ENCODE assay signal across 19 mouse cellular contexts in the genomic region with DNA sequence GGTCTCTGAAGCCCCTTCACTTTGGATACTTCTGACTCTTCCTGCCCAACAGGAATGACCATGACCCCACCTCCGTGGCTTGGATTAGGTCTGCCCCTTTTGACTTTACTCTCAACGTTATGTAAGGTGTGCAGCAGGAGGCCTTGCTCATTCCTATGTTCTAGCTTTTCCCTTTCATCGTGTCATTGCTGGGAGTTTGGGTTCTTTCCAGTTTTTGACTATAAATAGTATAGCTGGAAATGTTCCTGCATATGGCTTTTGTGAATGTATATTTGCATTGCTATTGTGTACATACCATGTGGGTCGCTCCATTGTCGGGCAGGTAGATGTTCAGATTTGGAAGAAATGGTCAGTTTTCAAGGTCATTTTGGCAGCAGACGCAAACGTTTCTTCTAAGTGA. TPM values are rescaled to one million over a fixed set of nuclear protein-coding genes. Genes with fewer than 3 reads are reported as not detected.
A peak's percentile ranks its signal among the peaks of the same experiment; 100 is the strongest.
DNase-seq lines count a peak whose midpoint lies in the region; ATAC-seq and TF ChIP-seq lines count a peak whose summit lies in the region.
"Had no signal": no experiment of that assay in that cellular context is flagged by ENCODE, and none has a peak within 500 bp of the region (broad histone marks: within the 10 kb centered on the region; RNA-seq: fewer than 3 reads in every experiment).

No protein-coding gene starts in this region.

- no peak overlapping the region for H3K9ac ChIP-seq in forebrain, postnatal 0 days
- H3K9ac ChIP-seq in forebrain, embryonic 12.5 days: no peak overlapping the region
- H3K9ac ChIP-seq in lung, embryonic 14.5 days: no peak overlapping the region
- no peak overlapping the region for H3K9ac ChIP-seq in neural tube, embryonic 15.5 days (replicated peaks)
- H3K9ac ChIP-seq: embryonic facial prominence, embryonic 12.5 days had no signal

- H3K27me3 ChIP-seq in forebrain, postnatal 0 days (ENCODE audit: insufficient read depth, low read length): no peaks in the 10 kb centered on the region
- H3K27me3 ChIP-seq in forebrain, embryonic 12.5 days: no peaks in the 10 kb centered on the region
- H3K27me3 ChIP-seq in lung, embryonic 14.5 days (ENCODE audit: insufficient read depth, low read length): no peaks in the 10 kb centered on the region
- H3K27me3 ChIP-seq in neural tube, embryonic 15.5 days (replicated peaks): no peaks in the 10 kb centered on the region; the same call in 1 of the 2 replicates
- H3K27me3 ChIP-seq: embryonic facial prominence, embryonic 12.5 days had no signal

- peak; percentile 17 for DNase-seq in forebrain, postnatal 0 days
- peak; percentile 31 for DNase-seq in heart, adult 11 months
- DNase-seq in heart, postnatal 25 days (ENCODE audit: low spot score): no peak
- DNase-seq in lung, embryonic 14.5 days: peak; percentile 14
- DNase-seq in lung, postnatal 4 days: no peak
- DNase-seq: adrenal gland, adult 2 months; adrenal gland, postnatal 10 days; adrenal gland, postnatal 25 days; cerebellum, adult 11 months; cerebellum, adult 18-20 months; cerebellum, adult 8-10 months; cerebellum, postnatal 10 days; cerebellum, postnatal 25 days had no signal

- no peak for TF ChIP-seq CTCF in forebrain, postnatal 0 days (IDR thresholded peaks at IDR 0.05; ENCODE audit: low read depth)
- TF ChIP-seq CTCF in lung, embryonic 14.5 days (IDR thresholded peaks at IDR 0.05; ENCODE audit: low read depth): no peak

- ATAC-seq in forebrain, postnatal 0 days: no peak
- no peak for ATAC-seq in forebrain, embryonic 12.5 days (ENCODE audit: low FRiP score)
- no peak for ATAC-seq in lung, embryonic 14.5 days (ENCODE audit: insufficient read depth)
- ATAC-seq in neural tube, embryonic 15.5 days (ENCODE audit: low FRiP score): no peak
- ATAC-seq: forebrain, embryonic 14.5 days; forebrain, embryonic 16.5 days had no signal

- no peaks in the 10 kb centered on the region for H3K4me1 ChIP-seq in forebrain, postnatal 0 days (ENCODE audit: insufficient read depth)
- peaks cover 7% of the 10 kb centered on the region for H3K4me1 ChIP-seq in forebrain, embryonic 12.5 days
- H3K4me1 ChIP-seq in lung, embryonic 14.5 days (ENCODE audit: insufficient read depth): no peaks in the 10 kb centered on the region
- peaks cover 8% of the 10 kb centered on the region for H3K4me1 ChIP-seq in neural tube, embryonic 15.5 days
- H3K4me1 ChIP-seq: embryonic facial prominence, embryonic 12.5 days had no signal

- no peaks in the 10 kb centered on the region for H3K36me3 ChIP-seq in forebrain, postnatal 0 days (ENCODE audit: insufficient read depth)
- H3K36me3 ChIP-seq in forebrain, embryonic 12.5 days (replicated peaks): no peaks in the 10 kb centered on the region
- H3K36me3 ChIP-seq in lung, embryonic 14.5 days (ENCODE audit: insufficient read depth): no peaks in the 10 kb centered on the region
- H3K36me3 ChIP-seq in neural tube, embryonic 15.5 days: no peaks in the 10 kb centered on the region
- H3K36me3 ChIP-seq: embryonic facial prominence, embryonic 10.5 days; embryonic facial prominence, embryonic 12.5 days had no signal

- intact Hi-C loops in heart, postnatal 25 days (cut with DNase I): loop anchor here (5.0 kb wide), 2 partner anchors 48 to 108 kb away; no protein-coding TSS in a partner anchor

- H3K9me3 ChIP-seq in forebrain, postnatal 0 days (ENCODE audit: low read length): no peaks in the 10 kb centered on the region
- no peaks in the 10 kb centered on the region for H3K9me3 ChIP-seq in forebrain, embryonic 12.5 days
- no peaks in the 10 kb centered on the region for H3K9me3 ChIP-seq in lung, embryonic 14.5 days (ENCODE audit: low read depth, low read length)
- no peaks in the 10 kb centered on the region for H3K9me3 ChIP-seq in neural tube, embryonic 15.5 days (replicated peaks)
- H3K9me3 ChIP-seq: embryonic facial prominence, embryonic 10.5 days; embryonic facial prominence, embryonic 12.5 days had no signal

- no peak overlapping the region for H3K27ac ChIP-seq in forebrain, postnatal 0 days (ENCODE audit: low read depth, low read length)
- H3K27ac ChIP-seq in forebrain, embryonic 12.5 days: no peak overlapping the region
- no peak overlapping the region for H3K27ac ChIP-seq in lung, embryonic 14.5 days (ENCODE audit: low read depth)
- no peak overlapping the region for H3K27ac ChIP-seq in neural tube, embryonic 15.5 days (replicated peaks)
- H3K27ac ChIP-seq: embryonic facial prominence, embryonic 10.5 days; embryonic facial prominence, embryonic 12.5 days had no signal

- WGBS in forebrain, postnatal 0 days: 78% methylated on average over 7 of the region's 7 CpGs
- 89% methylated on average over 7 of the region's 7 CpGs for WGBS in forebrain, embryonic 12.5 days
- 71% methylated on average over 7 of the region's 7 CpGs for WGBS in lung, embryonic 14.5 days
- WGBS in neural tube, embryonic 15.5 days: 87% methylated on average over 7 of the region's 7 CpGs

- no peak overlapping the region for H3K4me3 ChIP-seq in forebrain, postnatal 0 days (ENCODE audit: low read depth, low read length)
- H3K4me3 ChIP-seq in forebrain, embryonic 12.5 days (replicated peaks): no peak overlapping the region
- H3K4me3 ChIP-seq in lung, embryonic 14.5 days (ENCODE audit: low read depth, low read length): no peak overlapping the region
- H3K4me3 ChIP-seq in neural tube, embryonic 15.5 days (replicated peaks): no peak overlapping the region
- H3K4me3 ChIP-seq: embryonic facial prominence, embryonic 10.5 days; embryonic facial prominence, embryonic 12.5 days had no signal

- H3K4me2 ChIP-seq in forebrain, postnatal 0 days (ENCODE audit: low read depth): no peak overlapping the region
- H3K4me2 ChIP-seq in forebrain, embryonic 12.5 days: no peak overlapping the region
- H3K4me2 ChIP-seq in lung, embryonic 14.5 days: no peak overlapping the region
- H3K4me2 ChIP-seq in neural tube, embryonic 15.5 days: no peak overlapping the region
- H3K4me2 ChIP-seq: embryonic facial prominence, embryonic 12.5 days had no signal

RNA-seq across cellular contexts. Expression of gene Trp53bp2, which starts 30.1 kb away (rescaled TPM):
- 18.8 and 27.3 TPM in 2 replicates for total RNA-seq in forebrain, postnatal 0 days (2014; rRNA removed)
- polyA plus RNA-seq in forebrain, postnatal 0 days (2015; fragmentation: Nextera tagmentation; extraction: Ambion mirVana): 11.9 and 13.7 TPM in 2 replicates
- polyA plus RNA-seq in forebrain, embryonic 12.5 days (2016; fragmentation: Nextera tagmentation; extraction: Ambion mirVana): 32.5 and 35.4 TPM in 2 replicates
- 10 to 100 TPM; 10.4 to 11.0 TPM for total RNA-seq in heart, postnatal 25 days (2021)
- polyA plus RNA-seq in lung, embryonic 14.5 days (2014; fragmentation: Nextera tagmentation; extraction: Ambion mirVana): 29.0 and 29.1 TPM in 2 replicates
- polyA plus RNA-seq in neural tube, embryonic 15.5 days (2015; fragmentation: Nextera tagmentation; extraction: Ambion mirVana): 14.6 and 17.4 TPM in 2 replicates

RNA-seq across cellular contexts. Expression of gene Fbxo28, which starts 37.4 kb away (rescaled TPM):
- 31.9 and 33.9 TPM in 2 replicates for total RNA-seq in forebrain, postnatal 0 days (2014; rRNA removed)
- 13.8 and 17.4 TPM in 2 replicates for polyA plus RNA-seq in forebrain, postnatal 0 days (2015; fragmentation: Nextera tagmentation; extraction: Ambion mirVana)
- polyA plus RNA-seq in forebrain, embryonic 12.5 days (2016; fragmentation: Nextera tagmentation; extraction: Ambion mirVana): 31.6 and 34.5 TPM in 2 replicates
- 10 to 100 TPM; 21.3 to 21.5 TPM for total RNA-seq in heart, postnatal 25 days (2021)
- 23.1 and 27.2 TPM in 2 replicates for polyA plus RNA-seq in lung, embryonic 14.5 days (2014; fragmentation: Nextera tagmentation; extraction: Ambion mirVana)
- 20.0 and 23.6 TPM in 2 replicates for polyA plus RNA-seq in neural tube, embryonic 15.5 days (2015; fragmentation: Nextera tagmentation; extraction: Ambion mirVana)

Comparison
In these comparisons a context has a peak if more than half of its experiments do, and no peak if none do; other contexts are left out.
1. DNase-seq: peak in forebrain, postnatal 0 days (single experiment), heart, adult 11 months (single experiment) and lung, embryonic 14.5 days (single experiment); none in heart, postnatal 25 days (single experiment) and lung, postnatal 4 days (0 of 2).